13 mouse cellular contexts compared by ENCODE assay signal in the genomic region with DNA sequence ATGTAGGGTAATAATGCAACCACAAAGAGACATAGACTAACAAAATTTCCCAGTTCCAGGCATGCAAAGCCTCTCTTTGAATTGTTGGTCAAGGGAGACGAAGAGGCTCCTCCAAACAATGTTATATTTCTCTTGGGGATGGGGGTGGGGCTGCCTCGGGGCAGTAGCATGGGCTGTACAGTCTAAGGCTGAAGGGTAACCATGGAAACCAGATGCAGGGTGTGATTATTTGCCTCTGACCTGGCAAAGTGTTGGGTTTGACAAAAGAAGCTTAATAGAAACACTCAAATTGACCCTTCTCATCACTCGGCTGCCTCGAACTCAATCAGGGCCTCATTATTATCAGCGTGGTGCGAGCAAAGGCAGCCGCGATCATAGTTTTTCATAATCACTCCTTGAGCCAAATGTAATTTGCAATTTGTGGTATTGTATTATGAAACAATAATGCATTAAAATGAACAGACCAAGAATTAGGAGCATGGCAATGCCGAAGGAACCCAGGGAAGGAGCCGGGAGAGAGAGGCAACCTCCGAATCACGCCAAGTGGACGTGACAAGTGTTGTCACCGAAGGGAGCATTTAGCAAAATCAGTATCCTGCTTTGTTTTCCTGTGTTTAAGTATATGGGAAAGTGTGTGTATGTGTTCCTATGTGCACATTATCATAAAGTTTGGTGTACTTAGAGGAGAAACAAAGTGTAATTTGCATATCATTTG.
DNase-seq lines count a peak whose midpoint lies in the region; ATAC-seq and TF ChIP-seq lines count a peak whose summit lies in the region.
"Had no signal": no experiment of that assay in that cellular context is flagged by ENCODE, and none has a peak within 500 bp of the region (broad histone marks: within the 10 kb centered on the region; RNA-seq: fewer than 3 reads in every experiment).

No protein-coding gene starts in this region.

- no peak overlapping the region for H3K9ac ChIP-seq in forebrain, embryonic 12.5 days
- H3K9ac ChIP-seq in hindbrain, embryonic 15.5 days, result no peak overlapping the region
- H3K9ac ChIP-seq in midbrain, postnatal 0 days (replicated peaks; ENCODE audit: low read length, poor library complexity, severe bottlenecking), result no peak overlapping the region
- H3K9ac ChIP-seq: liver, embryonic 13.5 days had no signal

- ATAC-seq in forebrain, embryonic 12.5 days (ENCODE audit: low FRiP score), result peak; percentile 92
- peak; percentile 85 for ATAC-seq in hindbrain, embryonic 15.5 days (ENCODE audit: low FRiP score, low read depth)
- ATAC-seq in midbrain, postnatal 0 days (ENCODE audit: low FRiP score), result peak; percentile 56; the same call in 1 of the 2 replicates

- no peaks in the 10 kb centered on the region for H3K27me3 ChIP-seq in forebrain, embryonic 12.5 days
- no peaks in the 10 kb centered on the region for H3K27me3 ChIP-seq in hindbrain, embryonic 15.5 days
- no peaks in the 10 kb centered on the region for H3K27me3 ChIP-seq in midbrain, postnatal 0 days (ENCODE audit: insufficient read depth, low read length)
- H3K27me3 ChIP-seq: liver, embryonic 13.5 days had no signal

- H3K4me2 ChIP-seq in forebrain, embryonic 12.5 days, result peak overlapping the region; percentile 29
- H3K4me2 ChIP-seq in hindbrain, embryonic 15.5 days, result peak overlapping the region; percentile 11; the same call in 1 of the 2 replicates
- no peak overlapping the region for H3K4me2 ChIP-seq in midbrain, postnatal 0 days (ENCODE audit: low read depth, low read length, poor library complexity, severe bottlenecking)
- H3K4me2 ChIP-seq: liver, embryonic 13.5 days had no signal

- TF ChIP-seq POLR2A in lung, adult 2 months (IDR thresholded peaks at IDR 0.05; ENCODE audit: borderline replicate concordance, extremely low read depth, low read depth, low read length), result no peak

- TF ChIP-seq CTCF in midbrain, postnatal 0 days (IDR thresholded peaks at IDR 0.05), result no peak
- no peak for TF ChIP-seq CTCF in lung, adult 2 months (IDR thresholded peaks at IDR 0.05; ENCODE audit: insufficient read depth, low read length)

- 11% methylated on average over 14 of the region's 14 CpGs for WGBS in forebrain, embryonic 12.5 days
- WGBS in hindbrain, embryonic 15.5 days, result 22% methylated on average over 14 of the region's 14 CpGs
- WGBS in midbrain, postnatal 0 days, result 37% methylated on average over 14 of the region's 14 CpGs
- WGBS in lung, adult 2 months, result 88% methylated on average over 14 of the region's 14 CpGs

- no peaks in the 10 kb centered on the region for H3K9me3 ChIP-seq in forebrain, embryonic 12.5 days
- H3K9me3 ChIP-seq in hindbrain, embryonic 15.5 days, result no peaks in the 10 kb centered on the region
- no peaks in the 10 kb centered on the region for H3K9me3 ChIP-seq in midbrain, postnatal 0 days (ENCODE audit: low read length)
- H3K9me3 ChIP-seq: liver, embryonic 13.5 days had no signal

- peaks cover 32% of the 10 kb centered on the region for H3K4me1 ChIP-seq in forebrain, embryonic 12.5 days
- H3K4me1 ChIP-seq in hindbrain, embryonic 15.5 days (replicated peaks), result peaks cover 24% of the 10 kb centered on the region
- H3K4me1 ChIP-seq in midbrain, postnatal 0 days (ENCODE audit: insufficient read depth, low read length), result peaks cover 9% of the 10 kb centered on the region; the same call in 1 of the 2 replicates
- H3K4me1 ChIP-seq in lung, adult 2 months (ENCODE audit: control insufficient read depth, insufficient read depth, low read length), result no peaks in the 10 kb centered on the region
- H3K4me1 ChIP-seq: liver, embryonic 13.5 days had no signal

- peaks cover 8% of the 10 kb centered on the region for H3K36me3 ChIP-seq in forebrain, embryonic 12.5 days (replicated peaks)
- no peaks in the 10 kb centered on the region for H3K36me3 ChIP-seq in hindbrain, embryonic 15.5 days
- H3K36me3 ChIP-seq in midbrain, postnatal 0 days (ENCODE audit: insufficient read depth, low read length), result peaks cover 3% of the 10 kb centered on the region; the same call in 1 of the 2 replicates
- H3K36me3 ChIP-seq: liver, embryonic 13.5 days had no signal

- H3K4me3 ChIP-seq in forebrain, embryonic 12.5 days (replicated peaks), result no peak overlapping the region
- no peak overlapping the region for H3K4me3 ChIP-seq in hindbrain, embryonic 15.5 days
- H3K4me3 ChIP-seq in midbrain, postnatal 0 days (ENCODE audit: low read depth, low read length), result no peak overlapping the region
- H3K4me3 ChIP-seq in lung, adult 2 months (replicated peaks; ENCODE audit: extremely low read depth, low read depth, low read length), result no peak overlapping the region
- H3K4me3 ChIP-seq: liver, embryonic 13.5 days had no signal

- peak; percentile 23 for DNase-seq in embryo, embryonic 11.5 days (ENCODE audit: low read depth, low spot score)
- DNase-seq in midbrain, postnatal 0 days (ENCODE audit: low spot score), result peak; percentile 41
- no peak for DNase-seq in urinary bladder, postnatal 14 days (ENCODE audit: low spot score)
- no peak for DNase-seq in cerebellum, postnatal 10 days
- no peak for DNase-seq in adrenal gland, adult 8-10 months
- no peak for DNase-seq in lung, adult 2 months
- DNase-seq: adrenal gland, postnatal 36 days; heart, adult 11 months; kidney, adult 2 months; liver, embryonic 13.5 days; lung, postnatal 14 days had no signal

- H3K27ac ChIP-seq in forebrain, embryonic 12.5 days, result peak overlapping the region; percentile 70
- peak overlapping the region; percentile 53; the same call in 1 of the 2 replicates for H3K27ac ChIP-seq in hindbrain, embryonic 15.5 days (replicated peaks)
- no peak overlapping the region for H3K27ac ChIP-seq in midbrain, postnatal 0 days (ENCODE audit: low read depth, low read length)
- H3K27ac ChIP-seq: liver, embryonic 13.5 days had no signal

Comparison
In these comparisons a context has a peak if more than half of its experiments do, and no peak if none do; other contexts are left out.
1. DNase-seq: peak in embryo, embryonic 11.5 days (single experiment) and midbrain, postnatal 0 days (single experiment); none in urinary bladder, postnatal 14 days (single experiment), cerebellum, postnatal 10 days (0 of 2), adrenal gland, adult 8-10 months (single experiment) and lung, adult 2 months (single experiment).
2. Peak in every context shown above with its lines, with median percentiles within 50 percentile points of each other: ATAC-seq.